Mouse (Mus musculus): ENCODE data around the gene 4933430I17Rik.
A peak's percentile ranks its signal among the peaks of the same experiment; 100 is the strongest.
"Not testable (repeated sequence)": the region's sequence is repeated elsewhere in the genome, so short reads cannot be mapped to it uniquely, and the experiment has no call there.

The 4933430I17Rik gene

GRCm38 (mm10) chr4:62543782-62544181 is 18.6 kb downstream of the 4933430I17Rik start:
- no peak for DNase-seq (ENCODE audit: extremely low spot score, low read depth, low spot score)

- DNase-seq (ENCODE audit: extremely low spot score, low read depth, low spot score) = no peak
Measured at GRCm38 (mm10) chr4:62544801-62545200, 19.6 kb downstream of the 4933430I17Rik start.

GRCm38 (mm10) chr4:62551966-62552365 is 26.8 kb downstream of the 4933430I17Rik start:
- DNase-seq (ENCODE audit: extremely low spot score, low read depth, low spot score) = no peak

- no peak for DNase-seq (ENCODE audit: extremely low spot score, low read depth, low spot score)
Measured at GRCm38 (mm10) chr4:62557436-62557835, 32.3 kb downstream of the 4933430I17Rik start.

DNA sequence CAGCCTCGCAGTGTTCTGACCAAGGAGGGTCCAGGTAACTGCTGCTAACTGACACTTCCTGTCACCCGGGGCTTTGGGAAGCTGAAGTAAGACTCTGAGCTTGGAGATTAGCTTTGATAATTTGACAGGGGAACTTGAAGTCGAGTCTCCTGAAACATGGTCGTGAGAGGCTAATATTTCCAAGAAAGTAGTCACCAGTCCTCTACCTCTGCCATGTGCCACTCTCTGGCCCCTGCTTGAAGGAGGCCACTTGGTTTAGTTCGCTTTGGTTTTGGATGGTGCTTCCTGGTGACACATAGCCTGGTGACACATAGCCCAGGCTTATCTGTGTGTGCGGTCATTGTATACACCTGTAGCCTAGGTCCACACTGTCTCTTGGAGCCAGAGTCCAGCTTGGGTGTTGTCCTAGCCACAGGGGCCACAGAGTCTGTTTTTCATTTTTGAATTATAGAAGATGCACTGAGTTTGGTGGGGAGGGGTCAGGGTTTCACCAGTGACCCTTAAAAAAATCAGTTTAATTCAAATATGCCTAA is 34.7 kb downstream of the 4933430I17Rik start, which contains the start of gene Rgs3:
Rgs3 (plus strand) TSS at position 51 of the 533 bp plus-strand sequence.
- DNase-seq (ENCODE audit: extremely low spot score, low read depth, low spot score) = no peak

GRCm38 (mm10) chr4:62560963-62561629 is 35.9 kb downstream of the 4933430I17Rik start:
- peak; percentile 64 for DNase-seq (ENCODE audit: extremely low spot score, low read depth, low spot score)

DNA sequence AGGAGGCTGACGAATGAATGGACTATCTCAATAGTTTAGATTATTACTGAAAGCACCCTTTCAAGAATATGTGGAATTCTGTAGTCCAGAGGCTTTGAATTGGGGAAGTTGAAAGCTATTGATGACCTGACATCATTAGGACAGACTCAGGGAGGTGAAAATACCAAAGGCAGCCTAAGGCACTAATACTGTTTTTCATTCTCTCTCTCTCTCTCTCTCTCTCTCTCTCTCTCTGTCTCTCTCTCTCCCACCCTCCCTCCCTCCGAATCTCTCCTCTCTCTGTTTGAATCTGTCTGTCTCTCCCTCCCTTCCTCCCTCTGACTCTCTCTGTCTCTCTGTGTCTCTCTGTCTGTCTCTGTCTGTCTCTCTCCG is 36.4 kb downstream of the 4933430I17Rik start:
- DNase-seq (ENCODE audit: extremely low spot score, low read depth, low spot score) = no peak

GRCm38 (mm10) chr4:62562006-62562405 is 36.8 kb downstream of the 4933430I17Rik start:
- no peak for DNase-seq (ENCODE audit: extremely low spot score, low read depth, low spot score)

- no peak for DNase-seq (ENCODE audit: extremely low spot score, low read depth, low spot score)
Measured at GRCm38 (mm10) chr4:62566530-62566929, 41.4 kb downstream of the 4933430I17Rik start.

DNA sequence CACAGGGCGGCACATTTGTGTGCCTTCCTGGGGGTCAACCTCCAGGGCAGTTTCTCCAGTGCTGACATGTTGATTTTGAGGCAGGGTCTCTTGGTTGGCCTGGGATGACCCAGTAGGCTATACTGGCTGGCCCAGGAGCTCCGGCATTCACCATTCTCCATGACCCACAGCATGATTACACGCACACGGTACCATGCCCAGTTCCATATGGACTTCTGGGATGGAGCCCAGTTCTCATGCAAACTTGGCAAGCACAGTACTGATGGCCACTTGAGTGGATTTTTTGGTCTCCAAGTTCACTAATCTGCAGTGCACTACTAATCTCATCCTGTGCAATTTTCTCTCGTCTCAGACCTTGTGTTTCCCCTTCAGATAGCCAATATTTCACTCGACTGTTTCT is 42.5 kb downstream of the 4933430I17Rik start:
- no peak for DNase-seq (ENCODE audit: extremely low spot score, low read depth, low spot score)

DNA sequence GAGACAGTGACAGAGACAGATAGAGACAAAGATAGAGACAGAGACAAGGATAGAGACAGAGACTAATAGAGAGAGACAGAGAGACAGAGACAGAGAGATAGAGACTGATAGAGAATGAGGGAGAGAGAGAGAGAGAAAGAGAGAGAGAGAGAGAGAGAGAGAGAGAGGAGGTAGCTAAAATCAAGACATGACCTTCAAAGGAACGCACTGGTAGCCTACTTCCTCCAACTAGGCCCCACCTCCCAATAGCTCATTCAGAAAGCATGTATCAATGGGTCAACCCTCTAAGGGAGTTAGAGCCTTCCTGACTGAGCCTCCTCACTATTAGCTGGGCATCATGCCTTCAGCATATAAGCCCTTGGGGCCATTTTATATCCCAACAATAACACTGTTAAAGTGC is 43.2 kb downstream of the 4933430I17Rik start:
- DNase-seq (ENCODE audit: extremely low spot score, low read depth, low spot score) = no peak

- DNase-seq (ENCODE audit: extremely low spot score, low read depth, low spot score) = no peak
Measured at GRCm38 (mm10) chr4:62569603-62570002, 44.4 kb downstream of the 4933430I17Rik start.

- no peak for DNase-seq (ENCODE audit: extremely low spot score, low read depth, low spot score)
Measured at GRCm38 (mm10) chr4:62570029-62570428, 44.9 kb downstream of the 4933430I17Rik start.

GRCm38 (mm10) chr4:62582365-62583264 is 57.4 kb downstream of the 4933430I17Rik start:
- no peak for DNase-seq (ENCODE audit: extremely low spot score, low read depth, low spot score)

GRCm38 (mm10) chr4:62583265-62584092 is 58.3 kb downstream of the 4933430I17Rik start:
- no peak for DNase-seq (ENCODE audit: extremely low spot score, low read depth, low spot score)

GRCm38 (mm10) chr4:62587067-62587466 is 61.9 kb downstream of the 4933430I17Rik start:
- no peak for DNase-seq (ENCODE audit: extremely low spot score, low read depth, low spot score)

DNA sequence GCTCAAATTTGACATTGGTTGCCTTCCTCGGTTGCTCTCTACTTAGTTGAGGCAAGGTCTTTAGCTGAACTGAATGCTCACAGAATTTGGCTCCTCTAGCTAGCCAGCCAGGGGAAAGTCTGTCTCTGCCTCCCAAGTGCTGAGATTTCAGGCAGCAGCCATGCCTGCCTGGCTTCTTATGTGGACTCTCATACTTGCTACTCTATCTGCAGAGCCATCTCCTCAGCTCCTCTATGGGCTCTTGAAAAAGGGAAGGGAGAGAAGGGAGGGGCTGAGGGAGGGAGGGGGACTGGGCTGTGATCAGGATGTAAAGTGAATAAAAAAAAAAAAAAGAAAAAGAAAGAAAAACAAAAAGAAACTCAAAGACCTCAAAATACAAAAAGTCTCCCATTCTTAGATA is 65.7 kb downstream of the 4933430I17Rik start:
- no peak for DNase-seq (ENCODE audit: extremely low spot score, low read depth, low spot score)

- no peak for DNase-seq (ENCODE audit: extremely low spot score, low read depth, low spot score)
Measured at GRCm38 (mm10) chr4:62591326-62591725, 66.2 kb downstream of the 4933430I17Rik start.

DNA sequence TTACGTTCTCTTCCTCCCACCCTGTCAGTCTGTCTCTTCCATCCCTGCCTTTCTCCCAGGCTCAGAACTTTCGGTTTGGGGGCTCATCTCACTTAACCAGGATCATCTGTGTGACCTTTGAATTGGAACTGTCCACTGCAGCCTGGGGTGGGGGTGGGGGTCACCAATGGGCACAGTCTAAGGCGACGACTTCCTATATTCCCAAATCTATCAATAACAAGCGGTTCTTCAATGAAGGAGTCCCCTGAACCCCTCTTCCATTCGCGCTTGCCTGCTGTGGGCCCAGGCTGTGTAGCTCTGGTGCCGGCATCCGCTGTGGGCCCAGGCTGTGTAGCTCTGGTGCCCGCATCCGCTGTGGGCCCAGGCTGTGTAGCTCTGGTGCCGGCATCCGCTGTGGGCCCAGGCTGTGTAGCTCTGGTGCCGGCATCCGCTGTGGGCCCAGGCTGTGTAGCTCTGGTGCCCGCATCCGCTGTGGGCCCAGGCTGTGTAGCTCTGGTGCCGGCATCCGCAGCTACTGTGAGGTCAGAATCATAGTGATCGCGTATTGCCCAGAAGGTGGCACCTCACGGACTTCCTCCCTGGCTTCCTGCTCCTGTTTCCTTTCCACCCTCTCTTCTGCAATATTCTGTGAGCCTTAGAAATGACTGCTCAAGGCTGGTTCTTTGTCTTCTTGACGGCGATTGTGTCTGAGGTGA is 68.5 kb downstream of the 4933430I17Rik start:
- not testable (repeated sequence) for DNase-seq (ENCODE audit: extremely low spot score, low read depth, low spot score)

DNA sequence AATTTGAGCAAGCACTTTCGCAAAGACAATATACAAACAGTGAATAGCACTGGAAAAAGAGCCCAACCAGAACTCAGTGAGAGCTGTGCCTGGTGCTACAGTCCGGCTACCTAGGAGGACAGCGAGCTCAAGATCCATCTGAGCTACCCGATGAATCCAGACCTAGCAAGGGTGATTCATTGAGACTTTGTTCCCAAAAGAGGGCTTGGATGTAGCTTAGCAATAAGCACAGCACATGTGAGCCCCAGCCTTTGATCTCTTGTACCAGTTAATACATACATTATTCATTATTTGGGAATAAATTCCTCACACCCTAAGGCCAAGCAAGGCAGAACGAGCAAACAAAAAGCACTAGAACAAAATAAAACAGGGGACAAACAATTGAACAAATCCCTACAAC is 69.3 kb downstream of the 4933430I17Rik start:
- no peak for DNase-seq (ENCODE audit: extremely low spot score, low read depth, low spot score)
